Mouse (Mus musculus): ENCODE data around the gene Adamts12.

Adamts12 gene

GRCm38 (mm10) chr15:11082961-11083569 lies 18.5 kb downstream of the Adamts12 start:
- DNase-seq (ENCODE audit: low spot score in 2 of 2): no peak

GRCm38 (mm10) chr15:11083678-11084077 lies 19.1 kb downstream of the Adamts12 start:
- no peak for DNase-seq (ENCODE audit: low spot score in 2 of 2)

DNA sequence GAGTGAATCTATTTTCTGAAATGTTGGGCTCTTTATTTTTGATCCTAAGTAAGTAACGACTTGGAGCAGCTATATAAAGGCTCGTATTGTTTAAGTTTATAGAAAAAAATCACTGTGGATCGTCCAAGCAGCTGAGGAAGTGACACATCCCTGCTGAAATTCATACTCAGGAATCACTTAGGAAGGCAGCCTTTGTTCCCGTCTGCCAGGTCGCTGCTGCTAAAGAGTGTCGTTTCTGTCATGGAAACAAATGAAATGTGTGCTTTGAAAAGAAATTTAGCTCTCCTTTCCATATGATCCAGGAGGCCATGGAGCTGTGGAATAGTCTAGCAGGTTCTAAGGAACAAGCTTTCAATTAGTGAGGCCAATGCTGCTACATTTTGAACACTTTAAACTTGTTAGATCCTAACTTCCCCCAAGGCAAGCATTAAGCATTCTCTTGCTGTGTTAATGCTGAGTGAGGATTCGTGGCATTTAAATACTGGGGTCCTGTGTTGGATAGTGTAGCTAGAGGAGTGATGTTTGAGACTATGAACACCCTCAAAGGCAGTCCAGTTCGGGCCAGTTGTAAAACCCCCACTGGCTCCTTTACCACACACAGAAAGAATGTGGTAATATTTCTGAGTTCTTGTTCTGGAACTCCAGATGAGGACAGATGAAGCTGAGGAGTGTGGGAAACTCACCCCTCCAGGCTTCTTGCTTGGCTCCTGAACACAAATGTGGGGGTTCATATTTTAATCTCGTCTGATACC lies 19.8 kb downstream of the Adamts12 start:
- DNase-seq (ENCODE audit: low spot score in 2 of 2): no peak

GRCm38 (mm10) chr15:11084993-11085365 lies 20.4 kb downstream of the Adamts12 start:
- no peak for DNase-seq (ENCODE audit: low spot score in 2 of 2)

DNA sequence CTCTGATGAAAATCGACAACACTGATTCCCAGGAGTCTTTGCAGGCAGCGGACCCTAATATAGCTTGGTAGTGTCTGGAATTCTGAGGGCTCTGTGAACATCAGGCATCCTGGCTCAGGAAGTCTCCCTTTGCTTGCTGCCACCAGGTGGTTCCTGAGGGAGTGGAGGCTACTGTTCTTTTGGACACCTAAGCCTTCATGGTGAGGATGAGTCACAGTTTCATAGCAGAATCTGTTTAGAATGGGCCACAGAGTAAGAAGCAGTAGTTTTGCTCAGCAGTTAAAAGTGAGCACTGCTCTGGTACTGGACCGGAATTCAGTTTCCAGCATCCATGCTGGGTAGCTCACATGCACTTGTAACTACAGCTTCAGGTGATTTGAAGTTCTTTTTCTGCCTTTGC lies 24.9 kb downstream of the Adamts12 start:
- no peak for DNase-seq (ENCODE audit: low spot score in 2 of 2)

GRCm38 (mm10) chr15:11095566-11095965 lies 31.0 kb downstream of the Adamts12 start:
- peak in 1 of 2 experiments; percentile 43 for DNase-seq (ENCODE audit: low spot score in 2 of 2)

GRCm38 (mm10) chr15:11097967-11098702 lies 33.5 kb downstream of the Adamts12 start:
- no peak for DNase-seq (ENCODE audit: low spot score in 2 of 2)

DNA sequence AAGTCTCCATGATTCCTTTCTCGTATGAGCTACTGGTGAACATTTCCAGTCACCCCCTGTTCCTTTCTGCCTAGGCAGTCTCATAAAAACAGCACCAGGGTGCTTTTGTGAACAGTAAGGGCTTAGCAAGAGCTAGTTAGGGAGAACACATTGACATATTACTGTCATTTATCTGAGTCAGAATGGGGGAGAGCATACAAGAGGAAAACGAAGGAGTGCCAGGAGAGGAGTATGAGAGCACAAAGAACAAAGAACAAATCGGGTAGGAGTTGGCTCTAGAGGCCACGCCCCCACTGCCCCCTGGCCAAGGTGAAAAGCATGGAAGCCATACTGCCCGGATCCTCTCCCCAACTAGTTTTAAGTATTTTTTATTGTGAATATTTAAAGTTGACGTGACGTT lies 34.4 kb downstream of the Adamts12 start:
- no peak for DNase-seq (ENCODE audit: low spot score in 2 of 2)

DNA sequence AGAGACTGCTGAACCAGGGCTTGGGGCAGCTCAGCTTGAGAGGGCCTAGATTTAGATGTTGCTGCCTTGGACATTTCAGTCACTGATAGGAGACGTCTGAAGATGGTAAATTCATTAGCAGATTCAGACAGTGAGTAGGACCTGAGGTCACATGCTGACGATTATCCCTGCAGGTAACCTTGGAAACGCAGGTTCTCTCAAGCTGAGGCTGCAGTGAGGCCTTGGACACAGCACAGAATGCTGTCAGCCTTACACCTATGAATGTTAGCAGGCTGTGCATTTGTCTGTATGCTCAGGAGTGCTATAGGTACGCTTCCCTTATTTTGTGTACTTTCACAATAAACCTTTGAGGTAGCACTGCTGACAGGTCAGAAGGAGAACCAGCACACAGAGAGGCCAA lies 36.3 kb downstream of the Adamts12 start:
- DNase-seq (ENCODE audit: low spot score in 2 of 2): no peak

GRCm38 (mm10) chr15:11105101-11105500 lies 40.5 kb downstream of the Adamts12 start:
- DNase-seq (ENCODE audit: low spot score in 2 of 2): no peak

DNA sequence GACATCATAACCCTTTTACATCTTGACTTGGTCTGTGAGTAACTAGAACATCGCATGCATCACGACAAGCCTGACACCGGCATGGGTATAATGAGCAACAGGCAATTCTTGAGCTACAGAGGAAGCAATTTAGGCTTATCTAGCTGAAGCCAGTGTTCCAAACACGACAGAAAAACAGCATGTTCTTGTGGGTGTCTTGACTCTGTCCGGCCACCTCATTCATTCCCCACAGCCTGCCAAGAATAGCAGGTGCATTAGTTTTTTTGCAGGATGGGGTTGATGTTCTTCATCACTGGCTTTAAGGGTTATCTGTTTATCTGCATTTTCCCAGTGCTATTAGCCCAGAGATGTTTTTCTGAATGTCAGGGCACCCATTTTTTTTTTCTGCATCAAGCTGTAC lies 42.8 kb downstream of the Adamts12 start:
- no peak for DNase-seq (ENCODE audit: low spot score in 2 of 2)

DNA sequence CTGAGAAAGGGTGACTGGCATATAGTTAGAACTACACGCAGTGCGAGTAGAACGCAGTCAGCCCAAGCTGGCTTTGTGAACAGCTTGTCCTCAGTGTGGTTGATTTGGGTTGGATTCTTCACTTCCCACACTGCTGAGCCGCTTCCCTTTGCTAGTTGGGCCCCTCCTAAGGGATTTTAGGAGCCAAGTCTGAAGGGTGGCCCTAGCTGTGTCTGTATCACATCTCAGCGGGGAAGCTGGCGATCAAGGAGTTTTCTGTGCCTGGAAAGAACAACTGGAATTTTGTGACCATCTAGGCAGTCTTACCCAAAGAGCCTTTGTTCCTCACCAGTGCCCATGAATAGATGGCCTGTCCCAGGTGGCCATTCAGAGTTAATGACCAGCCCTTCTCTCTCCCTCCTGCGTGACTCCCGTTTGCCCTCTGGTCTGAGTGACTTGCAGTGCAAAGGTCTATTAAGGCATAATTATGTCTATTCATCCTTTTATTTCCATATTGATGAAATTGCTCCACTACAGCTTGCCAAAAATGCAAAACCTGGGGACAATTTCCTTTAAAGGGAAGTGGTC lies 50.1 kb downstream of the Adamts12 start:
- DNase-seq (ENCODE audit: low spot score in 2 of 2): no peak

DNA sequence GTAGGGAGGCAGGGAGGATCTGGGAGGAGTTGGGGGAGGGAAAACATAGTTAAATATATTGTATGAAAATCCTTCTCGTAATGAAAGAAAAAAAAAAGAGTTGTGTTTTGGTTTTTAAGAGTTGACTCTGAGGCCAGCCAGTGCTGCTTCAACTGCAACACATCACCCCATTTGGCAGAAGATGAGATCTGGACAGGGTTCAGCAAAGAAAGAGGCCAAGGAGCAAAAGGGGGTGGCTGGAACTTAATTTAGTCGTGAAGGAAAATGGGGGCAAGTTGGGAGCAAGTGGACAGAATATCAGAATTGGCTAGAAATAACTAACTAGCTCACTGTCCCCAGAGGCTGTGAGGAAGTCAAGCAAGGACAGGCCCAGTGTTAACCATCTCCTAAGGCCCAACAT lies 51.7 kb downstream of the Adamts12 start:
- no peak for DNase-seq (ENCODE audit: low spot score in 2 of 2)

DNA sequence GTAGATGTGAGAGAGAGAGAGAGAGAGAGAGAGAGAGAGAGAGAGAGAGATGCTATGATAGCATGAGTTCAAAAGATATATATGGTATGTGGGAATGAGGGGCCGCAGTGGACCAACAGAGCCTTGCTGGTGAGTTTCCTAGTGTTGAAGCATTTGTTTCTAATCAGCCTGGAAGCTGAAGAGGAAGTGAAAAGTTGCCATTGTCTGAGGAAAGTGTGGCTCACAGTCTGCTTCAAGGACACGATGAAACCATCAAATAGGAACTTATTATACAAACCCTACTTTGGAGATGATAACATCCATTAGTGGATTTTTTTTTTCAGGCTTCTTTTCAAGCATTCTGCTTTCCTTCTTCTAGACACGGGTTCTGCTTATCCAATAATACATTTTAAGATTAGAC lies 52.3 kb downstream of the Adamts12 start:
- no peak for DNase-seq (ENCODE audit: low spot score in 2 of 2)

DNA sequence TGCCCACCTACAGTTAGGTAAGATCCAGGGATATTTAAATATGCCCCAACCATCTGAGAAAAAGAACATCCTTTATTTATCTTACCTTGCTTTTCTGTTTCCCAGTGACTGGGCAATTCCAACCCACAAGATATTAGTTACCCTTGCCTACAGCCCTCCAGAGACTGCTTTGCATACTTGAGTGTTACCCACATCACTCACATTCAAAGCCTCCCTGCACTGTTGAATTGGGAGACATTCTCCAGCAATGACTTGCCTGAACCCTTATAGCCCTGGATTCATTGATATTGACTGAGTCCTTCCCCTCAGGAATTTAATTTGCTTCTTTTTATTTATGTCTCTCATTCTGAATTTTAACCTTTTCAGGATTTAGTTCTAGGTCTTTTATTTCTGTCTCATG lies 53.8 kb downstream of the Adamts12 start:
- no peak for DNase-seq (ENCODE audit: low spot score in 2 of 2)

- no peak for DNase-seq (ENCODE audit: low spot score in 2 of 2)
These were observed 57.1 kb downstream of the Adamts12 start for GRCm38 (mm10) chr15:11121721-11122120.

DNA sequence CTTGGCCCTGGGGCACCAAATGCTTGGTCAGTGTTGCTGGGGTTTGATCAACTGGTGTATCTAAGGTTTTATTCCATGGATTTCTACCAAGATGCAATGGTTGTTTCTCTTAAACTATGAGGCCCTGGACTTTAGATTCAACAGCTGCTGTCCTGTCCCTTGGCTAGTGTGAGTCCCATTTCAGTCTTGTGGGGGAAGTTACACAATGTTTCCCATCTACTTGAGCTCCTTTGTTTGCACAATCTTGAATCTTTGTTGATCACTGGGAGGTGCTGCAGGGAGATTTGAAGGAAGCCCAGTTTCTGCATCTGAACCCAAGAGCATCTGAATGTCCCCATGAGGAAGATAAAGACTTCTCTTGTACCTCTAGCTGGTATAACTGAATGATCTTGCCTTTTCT lies 60.8 kb downstream of the Adamts12 start:
- no peak for DNase-seq (ENCODE audit: low spot score in 2 of 2)

- no peak for DNase-seq (ENCODE audit: low spot score in 2 of 2)
These were observed 63.9 kb downstream of the Adamts12 start for GRCm38 (mm10) chr15:11128457-11128856.

DNA sequence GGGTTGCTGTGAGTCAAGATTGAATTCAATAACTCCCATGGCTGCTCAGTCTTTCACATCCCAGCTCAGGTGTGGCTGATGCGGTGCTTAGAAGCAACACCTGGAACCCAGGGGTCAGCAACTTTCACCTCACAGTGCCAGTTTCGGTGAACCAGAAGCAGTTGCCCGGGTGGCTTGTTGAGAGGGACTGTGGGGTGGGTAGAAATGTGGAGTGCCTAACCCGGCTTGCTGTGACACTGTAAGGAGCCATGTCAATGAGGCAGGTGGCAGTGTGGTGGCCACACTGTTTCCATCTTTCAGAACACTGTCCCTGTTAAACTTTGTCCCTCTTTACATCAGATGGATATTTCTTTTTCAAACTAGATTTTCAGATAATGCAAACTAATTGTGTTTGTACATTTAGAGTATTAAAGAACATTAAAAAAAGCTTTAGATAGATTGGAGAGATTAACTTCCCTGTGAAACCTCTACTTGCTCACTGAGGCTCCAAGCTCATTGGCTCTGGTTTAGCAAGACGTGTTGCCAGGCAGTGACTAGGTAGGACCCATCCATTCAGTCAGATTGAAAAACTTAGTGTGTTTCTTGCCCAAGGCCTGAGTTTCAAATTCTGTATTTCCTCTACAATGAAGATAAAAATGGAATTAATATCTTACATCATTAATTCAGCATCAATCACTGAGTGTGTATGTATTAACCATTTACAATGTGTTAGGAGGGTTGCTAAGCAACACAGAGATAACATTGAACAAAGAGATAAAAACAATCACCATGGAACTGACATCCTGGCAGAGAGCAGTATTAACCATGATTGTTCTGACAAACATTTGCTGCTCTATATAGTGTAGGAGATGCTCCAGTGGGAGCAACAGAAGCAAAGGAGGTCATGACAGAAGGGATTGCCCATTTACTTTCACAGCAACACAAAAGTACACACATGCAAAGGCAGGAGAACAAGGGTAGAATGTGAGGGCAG lies 68.3 kb downstream of the Adamts12 start:
- DNase-seq (ENCODE audit: low spot score in 2 of 2): no peak

- DNase-seq (ENCODE audit: low spot score in 2 of 2): no peak
These were observed 81.0 kb downstream of the Adamts12 start for GRCm38 (mm10) chr15:11145581-11145980.

GRCm38 (mm10) chr15:11159386-11159785 lies 94.8 kb downstream of the Adamts12 start:
- peak in 1 of 2 experiments; percentile 3 for DNase-seq (ENCODE audit: low spot score in 2 of 2)

Data from left cerebral cortex, adult 9 months (tissue).